Mouse (Mus musculus) heart, embryonic 11.5 days (tissue): ENCODE data around the gene Olfr1378. TPM values are rescaled to one million over a fixed set of nuclear protein-coding genes. Genes with fewer than 3 reads are reported as not detected.

Experiments
- ATAC-seq: fragments of 200-750 bp; cut with Nextera tagmentation; replicated peaks from 2 replicates; pipeline ENCODE4 v1.8.0; 2017; ENCODE audit warnings: moderate library complexity; ENCODE audit not compliant: insufficient number of reproducible peaks, low FRiP score, low TSS enrichment
- H3K27ac ChIP-seq: fragments of 300-500 bp; sonication (generic); 2 replicates; pipeline ENCODE4 v1.5.1; 2014; ENCODE audit warnings: mild to moderate bottlenecking, low read depth, low read length
- H3K27me3 ChIP-seq: fragments of 300-500 bp; sonication (generic); 2 replicates; pipeline ENCODE4 v1.6.1; 2014; ENCODE audit warnings: mild to moderate bottlenecking, low read length, mixed read lengths; ENCODE audit not compliant: control insufficient read depth, insufficient read depth
- H3K36me3 ChIP-seq: fragments of 300-500 bp; sonication (generic); 2 replicates; pipeline ENCODE4 v1.6.1; 2014; ENCODE audit warnings: mild to moderate bottlenecking, low read length, moderate library complexity, mixed read lengths; ENCODE audit not compliant: control insufficient read depth, insufficient read depth
- H3K4me1 ChIP-seq: fragments of 300-500 bp; sonication (generic); 2 replicates; pipeline ENCODE4 v1.6.1; 2014; ENCODE audit warnings: low read length; ENCODE audit not compliant: control insufficient read depth, insufficient read depth
- H3K4me2 ChIP-seq: fragments of 300-500 bp; sonication (generic); 2 replicates; pipeline ENCODE4 v1.6.1; 2014; ENCODE audit warnings: mild to moderate bottlenecking, moderate library complexity
- H3K4me3 ChIP-seq: fragments of 300-500 bp; sonication (generic); 2 replicates; pipeline ENCODE4 v1.5.1; 2014; ENCODE audit warnings: low read depth, low read length
- H3K9ac ChIP-seq: fragments of 300-500 bp; sonication (generic); 2 replicates; pipeline ENCODE4 v1.6.1; 2014; ENCODE audit warnings: mild to moderate bottlenecking, low read depth, low read length, moderate library complexity
- H3K9me3 ChIP-seq: fragments of 300-500 bp; sonication (generic); replicated peaks from 2 replicates; pipeline ENCODE4 v1.6.1; 2016; ENCODE audit warnings: low read length; ENCODE audit not compliant: control insufficient read depth
- WGBS: fragments of 180-500 bp; shearing (Covaris S2); extraction: QIAGEN DNeasy Blood & Tissue Kit; methylation state at CpG from one replicate; pipeline ENCODE4 v1.1.7; 2014; ENCODE audit not compliant: insufficient replicate concordance; 5-methylcytosine and 5-hydroxymethylcytosine counted together
- polyA plus RNA-seq: library from polyadenylated mRNA; unstranded; fragments of >200 nt; fragmentation: Nextera tagmentation; extraction: Ambion mirVana; gene quantifications from 2 replicates; pipeline ENCODE4 v1.2.1, GENCODE M21; 2014

The Olfr1378 gene
- not detected in 2 replicates for polyA plus RNA-seq

DNA sequence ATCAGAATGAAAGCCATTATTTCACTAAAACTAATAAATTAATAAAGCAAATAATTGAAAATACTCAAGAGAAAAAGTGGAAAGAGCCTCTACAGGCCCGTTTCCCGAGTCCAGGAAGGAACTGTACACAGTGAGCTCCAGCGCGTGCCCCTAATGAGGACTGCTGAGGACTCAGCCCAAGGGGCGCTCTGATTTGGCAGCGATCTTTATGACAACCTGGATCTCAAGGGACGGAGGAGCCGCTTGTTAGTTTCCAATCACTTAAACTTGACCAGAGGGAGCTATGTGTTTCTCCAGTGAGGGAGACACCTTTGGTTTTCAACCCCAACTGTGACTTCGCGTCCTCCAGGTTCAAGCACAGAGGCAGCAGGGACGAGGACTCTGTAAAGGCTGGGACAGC is at the start of gene Olfr1378:
Gene Olfr1378 (plus strand): TSS at position 301 of the 400 bp plus-strand sequence.
- H3K4me1 ChIP-seq = no peaks in the 10 kb centered on the region
- ATAC-seq = no peak
- no peaks in the 10 kb centered on the region for H3K36me3 ChIP-seq
- WGBS = 85% methylated on average over 11 of the region's 11 CpGs
- no peak within 1 kb of the TSS for H3K4me3 ChIP-seq
- H3K27ac ChIP-seq = no peak within 1 kb of the TSS
- no peak within 1 kb of the TSS for H3K4me2 ChIP-seq
- H3K9ac ChIP-seq = no peak within 1 kb of the TSS
- no peaks in the 10 kb centered on the region for H3K9me3 ChIP-seq
- H3K27me3 ChIP-seq = 0 out of 2 replicates have a peak, but pooled peaks cover 2% of the 10 kb centered on the region

GRCm38 (mm10) chr11:50930469-50931014 is 35.8 kb upstream of the Olfr1378 start:
- H3K4me1 ChIP-seq = no peaks in the 10 kb centered on the region
- H3K4me3 ChIP-seq = peak overlapping the region; percentile 72
- peak overlapping the region; percentile 94 for H3K4me2 ChIP-seq
- H3K36me3 ChIP-seq = no peaks in the 10 kb centered on the region
- peak overlapping the region; percentile 79 for H3K9ac ChIP-seq
- 12% methylated on average over 14 of the region's 14 CpGs for WGBS
- 0 out of 2 replicates have a peak, but pooled peaks cover 2% of the 10 kb centered on the region for H3K27me3 ChIP-seq
- no peaks in the 10 kb centered on the region for H3K9me3 ChIP-seq
- ATAC-seq = no peak
- H3K27ac ChIP-seq = no peak overlapping the region

- peak overlapping the region; percentile 94 for H3K4me2 ChIP-seq
- no peaks in the 10 kb centered on the region for H3K9me3 ChIP-seq
- no peak overlapping the region for H3K27ac ChIP-seq
- 0 out of 2 replicates have a peak, but pooled peaks cover 2% of the 10 kb centered on the region for H3K27me3 ChIP-seq
- peak overlapping the region; percentile 72 for H3K4me3 ChIP-seq
- WGBS = 1% methylated on average over 16 of the region's 16 CpGs
- H3K36me3 ChIP-seq = no peaks in the 10 kb centered on the region
- H3K9ac ChIP-seq = peak overlapping the region; percentile 79
- 0 out of 2 replicates have a peak, but pooled peaks have one; percentile 46 for ATAC-seq
- no peaks in the 10 kb centered on the region for H3K4me1 ChIP-seq
These were observed 35.3 kb upstream of the Olfr1378 start for GRCm38 (mm10) chr11:50931021-50931420.

- Histone ChIP-seq H3K9me3 (no peaks in the 10 kb centered on the region), H3K9ac (peak within 1 kb of the TSS; percentile 79), H3K4me2 (peak within 1 kb of the TSS; percentile 94), H3K27me3 (0 out of 2 replicates have a peak, but pooled peaks cover 2% of the 10 kb centered on the region), H3K36me3 (no peaks in the 10 kb centered on the region), H3K4me3 (peak within 1 kb of the TSS; percentile 72), H3K27ac (no peak within 1 kb of the TSS), H3K4me1 (no peaks in the 10 kb centered on the region)
- peak; percentile 88; the same call in 1 of the 2 replicates for ATAC-seq
- WGBS = under 1% methylated on average over 18 of the region's 18 CpGs
These were observed 34.9 kb upstream of the Olfr1378 start, which contains the start of gene Zfp354b for GRCm38 (mm10) chr11:50931451-50931866. Zfp354b (minus strand) TSS chr11:50931633.

- no peak overlapping the region for H3K4me3 ChIP-seq
- H3K27ac ChIP-seq = no peak overlapping the region
- WGBS = 70% methylated on average over 1 of the region's 1 CpGs
- H3K9me3 ChIP-seq = no peaks in the 10 kb centered on the region
- 0 out of 2 replicates have a peak, but pooled peaks cover 2% of the 10 kb centered on the region for H3K27me3 ChIP-seq
- H3K4me1 ChIP-seq = no peaks in the 10 kb centered on the region
- no peaks in the 10 kb centered on the region for H3K36me3 ChIP-seq
- ATAC-seq = no peak
- H3K4me2 ChIP-seq = peak overlapping the region; percentile 94
- H3K9ac ChIP-seq = no peak overlapping the region
These were observed 34.3 kb upstream of the Olfr1378 start for GRCm38 (mm10) chr11:50932040-50932439.

- Histone ChIP-seq H3K9ac (no peak overlapping the region), H3K4me3 (no peak overlapping the region), H3K36me3 (no peaks in the 10 kb centered on the region), H3K27ac (no peak overlapping the region), H3K27me3 (0 out of 2 replicates have a peak, but pooled peaks cover 7% of the 10 kb centered on the region), H3K4me2 (no peak overlapping the region), H3K9me3 (no peaks in the 10 kb centered on the region), H3K4me1 (no peaks in the 10 kb centered on the region)
- 75% methylated on average over 8 of the region's 8 CpGs for WGBS
- ATAC-seq = no peak
These were observed 27.9 kb upstream of the Olfr1378 start for GRCm38 (mm10) chr11:50938435-50938834.

DNA sequence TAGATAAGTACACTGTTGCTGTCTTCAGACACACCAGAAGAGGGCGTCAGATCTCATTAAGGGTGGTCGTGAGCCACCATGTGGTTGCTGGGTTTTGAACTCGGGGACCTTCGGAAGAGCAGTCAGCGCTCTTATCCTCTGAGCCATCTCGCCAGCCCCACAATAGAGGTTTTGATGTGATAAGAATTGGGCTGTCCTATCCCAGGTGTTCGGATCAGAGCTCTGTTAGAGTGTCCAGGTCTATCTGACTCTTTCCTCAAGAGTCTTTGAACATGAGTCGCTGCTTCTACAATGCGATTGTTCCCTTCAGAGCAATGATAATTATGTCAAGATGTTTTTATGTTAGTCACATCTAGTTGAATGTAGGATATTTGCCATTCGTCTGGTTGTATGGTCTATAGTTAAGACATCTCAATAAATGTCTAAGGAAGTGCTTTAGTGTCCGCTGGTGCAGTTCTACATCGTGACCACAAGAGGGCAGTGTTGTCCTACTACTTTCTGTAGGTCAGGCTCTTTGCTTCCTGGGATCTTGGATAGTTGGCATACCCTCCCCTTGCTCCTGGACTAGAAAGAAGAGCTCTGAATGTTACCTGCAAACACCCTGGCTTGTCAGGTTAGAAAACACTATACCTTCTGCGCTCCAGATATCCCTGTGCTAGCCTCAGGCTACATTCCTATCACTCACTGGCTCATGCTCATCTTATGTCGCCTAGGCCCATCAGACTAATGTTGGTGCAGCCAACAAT is 26.5 kb upstream of the Olfr1378 start:
- ATAC-seq = no peak
- no peak overlapping the region for H3K4me3 ChIP-seq
- 28% methylated on average over 14 of the region's 14 CpGs for WGBS
- H3K4me1 ChIP-seq = no peaks in the 10 kb centered on the region
- no peak overlapping the region for H3K27ac ChIP-seq
- H3K4me2 ChIP-seq = no peak overlapping the region
- no peak overlapping the region for H3K9ac ChIP-seq
- H3K9me3 ChIP-seq = no peaks in the 10 kb centered on the region
- H3K27me3 ChIP-seq = 0 out of 2 replicates have a peak, but pooled peaks cover 7% of the 10 kb centered on the region
- H3K36me3 ChIP-seq = no peaks in the 10 kb centered on the region

GRCm38 (mm10) chr11:50942386-50942785 is 23.9 kb upstream of the Olfr1378 start:
- H3K36me3 ChIP-seq = no peaks in the 10 kb centered on the region
- H3K4me2 ChIP-seq = no peak overlapping the region
- H3K9ac ChIP-seq = no peak overlapping the region
- no peak overlapping the region for H3K4me3 ChIP-seq
- H3K9me3 ChIP-seq = no peaks in the 10 kb centered on the region
- H3K4me1 ChIP-seq = no peaks in the 10 kb centered on the region
- H3K27ac ChIP-seq = no peak overlapping the region
- H3K27me3 ChIP-seq = 0 out of 2 replicates have a peak, but pooled peaks cover 7% of the 10 kb centered on the region
- WGBS = 63% methylated on average over 12 of the region's 12 CpGs
- ATAC-seq = no peak
